Mouse (Mus musculus): Measurements from ENCODE around the gene Map2k3.

Gene Map2k3

GRCm38 (mm10) chr11:60927264-60927663 is 4.6 kb upstream of the Map2k3 start:
- 2% methylated on average over 9 of the region's 9 CpGs for WGBS

GRCm38 (mm10) chr11:60930724-60931281 is 1.0 kb upstream of the Map2k3 start:
- WGBS = 17% methylated on average over 7 of the region's 7 CpGs

GRCm38 (mm10) chr11:60931282-60931868 is 458 bp upstream of the Map2k3 start:
- 2% methylated on average over 30 of the region's 30 CpGs for WGBS

GRCm38 (mm10) chr11:60932503-60933020 is 729 bp downstream of the Map2k3 start:
- 4% methylated on average over 7 of the region's 7 CpGs for WGBS

- WGBS = 79% methylated on average over 10 of the region's 10 CpGs
These were observed 1.5 kb downstream of the Map2k3 start for GRCm38 (mm10) chr11:60933178-60933930.

GRCm38 (mm10) chr11:60934795-60935194 is 3.0 kb downstream of the Map2k3 start:
- 82% methylated on average over 2 of the region's 2 CpGs for WGBS

GRCm38 (mm10) chr11:60935326-60935974 is 3.6 kb downstream of the Map2k3 start:
- 45% methylated on average over 7 of the region's 7 CpGs for WGBS

- WGBS = 64% methylated on average over 4 of the region's 4 CpGs
These were observed 4.1 kb downstream of the Map2k3 start for GRCm38 (mm10) chr11:60935975-60936373.

- 86% methylated on average over 3 of the region's 3 CpGs for WGBS
These were observed 5.8 kb downstream of the Map2k3 start for GRCm38 (mm10) chr11:60937611-60938010.

GRCm38 (mm10) chr11:60939487-60939886 is 7.7 kb downstream of the Map2k3 start:
- 94% methylated on average over 3 of the region's 3 CpGs for WGBS

- WGBS = 75% methylated on average over 5 of the region's 5 CpGs
These were observed 8.7 kb downstream of the Map2k3 start for GRCm38 (mm10) chr11:60940501-60940900.

- WGBS = 92% methylated on average over 9 of the region's 9 CpGs
These were observed 9.5 kb downstream of the Map2k3 start for GRCm38 (mm10) chr11:60941370-60941769.

GRCm38 (mm10) chr11:60942263-60943015 is 10.6 kb downstream of the Map2k3 start:
- 96% methylated on average over 9 of the region's 9 CpGs for WGBS

- WGBS = 83% methylated on average over 4 of the region's 4 CpGs
These were observed 13.2 kb downstream of the Map2k3 start for GRCm38 (mm10) chr11:60945003-60945402.

GRCm38 (mm10) chr11:60951896-60952295 is 20.1 kb downstream of the Map2k3 start:
- WGBS = 95% methylated on average over 5 of the region's 5 CpGs

GRCm38 (mm10) chr11:60952362-60952761 is 20.5 kb downstream of the Map2k3 start:
- WGBS = 91% methylated on average over 3 of the region's 3 CpGs

- WGBS = 97% methylated on average over 6 of the region's 6 CpGs
These were observed 21.2 kb downstream of the Map2k3 start for GRCm38 (mm10) chr11:60952986-60953385.

GRCm38 (mm10) chr11:60953803-60954202 is 22.0 kb downstream of the Map2k3 start:
- WGBS = 10% methylated on average over 15 of the region's 15 CpGs

GRCm38 (mm10) chr11:60954255-60955104 is 22.6 kb downstream of the Map2k3 start:
- 69% methylated on average over 10 of the region's 10 CpGs for WGBS

GRCm38 (mm10) chr11:60955621-60956383 is 24.0 kb downstream of the Map2k3 start:
- 84% methylated on average over 9 of the region's 9 CpGs for WGBS
